Mouse (Mus musculus): ENCODE data around the gene Grik3. TPM values are rescaled to one million over a fixed set of nuclear protein-coding genes. Genes with fewer than 3 reads are reported as not detected.

The Grik3 gene
- total RNA-seq (2014; rRNA removed; ENCODE audit: low replicate concordance) (0.11 and 0.46 TPM in 2 replicates), polyA plus RNA-seq (2015; fragmentation: Nextera tagmentation; extraction: Ambion mirVana) (0.05 and 0.07 TPM in 2 replicates)

GRCm38 (mm10) chr4:125490661-125491504 is at the start of gene Grik3:
TSS of gene Grik3 (plus strand) at chr4:125490700.
- peak within 1 kb of the TSS; percentile 46 for H3K4me2 ChIP-seq (ENCODE audit: low read depth, low read length)
- peak within 1 kb of the TSS; percentile 28 for H3K4me3 ChIP-seq (ENCODE audit: low read depth, low read length)
- no peak for TF ChIP-seq CTCF (IDR thresholded peaks at IDR 0.05; ENCODE audit: low read depth)
- TF ChIP-seq EP300 (IDR thresholded peaks at IDR 0.05; ENCODE audit: low read depth), result no peak
- peaks cover 99% of the 10 kb centered on the region for H3K27me3 ChIP-seq (ENCODE audit: control insufficient read depth, insufficient read depth, low read length)
- no peaks in the 10 kb centered on the region for H3K36me3 ChIP-seq (replicated peaks; ENCODE audit: control insufficient read depth, insufficient read depth, low read length)
- no peak for DNase-seq (ENCODE audit: low spot score)
- no peaks in the 10 kb centered on the region for H3K9me3 ChIP-seq (replicated peaks; ENCODE audit: control insufficient read depth, low read length)
- no peak within 1 kb of the TSS for H3K27ac ChIP-seq (ENCODE audit: low read depth)
- under 1% methylated on average over 69 of the region's 77 CpGs for WGBS
- ATAC-seq (ENCODE audit: insufficient read depth, low read depth), result no peak
- H3K4me1 ChIP-seq (ENCODE audit: control insufficient read depth, insufficient read depth), result 0 out of 2 replicates have a peak, but pooled peaks cover 5% of the 10 kb centered on the region
- H3K9ac ChIP-seq (replicated peaks; ENCODE audit: low read depth, low read length), result no peak within 1 kb of the TSS

DNA sequence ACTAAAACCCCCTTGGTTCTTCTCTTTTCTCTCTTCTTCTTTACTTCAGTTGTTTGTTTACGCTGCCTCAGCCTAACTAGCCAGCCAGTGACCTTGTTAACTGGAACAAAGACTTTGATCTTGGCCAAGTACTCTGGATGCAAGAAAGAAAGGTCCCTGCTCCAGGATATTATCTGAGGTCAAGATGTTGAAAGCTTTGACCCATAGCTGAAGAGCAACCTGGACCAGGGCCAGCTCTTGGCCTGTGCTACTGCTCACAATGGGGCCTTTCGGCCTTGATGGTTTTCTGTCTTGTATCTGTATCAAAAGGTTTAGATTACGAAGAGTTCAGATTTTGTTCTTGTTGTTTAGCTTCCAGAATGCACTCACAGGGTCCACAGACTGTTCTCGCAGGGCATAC is 48.7 kb upstream of the Grik3 start:
- no peak overlapping the region for H3K4me2 ChIP-seq (ENCODE audit: low read depth, low read length)
- H3K27me3 ChIP-seq (ENCODE audit: control insufficient read depth, insufficient read depth, low read length), result no peaks in the 10 kb centered on the region
- no peak for TF ChIP-seq CTCF (IDR thresholded peaks at IDR 0.05; ENCODE audit: low read depth)
- TF ChIP-seq EP300 (IDR thresholded peaks at IDR 0.05; ENCODE audit: low read depth), result no peak
- no peak overlapping the region for H3K4me3 ChIP-seq (ENCODE audit: low read depth, low read length)
- H3K36me3 ChIP-seq (replicated peaks; ENCODE audit: control insufficient read depth, insufficient read depth, low read length), result no peaks in the 10 kb centered on the region
- H3K9me3 ChIP-seq (replicated peaks; ENCODE audit: control insufficient read depth, low read length), result no peaks in the 10 kb centered on the region
- H3K4me1 ChIP-seq (ENCODE audit: control insufficient read depth, insufficient read depth), result no peaks in the 10 kb centered on the region
- H3K9ac ChIP-seq (replicated peaks; ENCODE audit: low read depth, low read length), result no peak overlapping the region
- WGBS, result 61% methylated on average over 4 of the region's 4 CpGs
- no peak for ATAC-seq (ENCODE audit: insufficient read depth, low read depth)
- H3K27ac ChIP-seq (ENCODE audit: low read depth), result no peak overlapping the region
- no peak for DNase-seq (ENCODE audit: low spot score)

- DNase-seq (ENCODE audit: low spot score), result no peak
- Histone ChIP-seq H3K4me1 (ENCODE audit: control insufficient read depth, insufficient read depth) (no peaks in the 10 kb centered on the region), H3K4me2 (ENCODE audit: low read depth, low read length) (no peak overlapping the region), H3K4me3 (ENCODE audit: low read depth, low read length) (no peak overlapping the region), H3K27me3 (ENCODE audit: control insufficient read depth, insufficient read depth, low read length) (no peaks in the 10 kb centered on the region), H3K36me3 (replicated peaks; ENCODE audit: control insufficient read depth, insufficient read depth, low read length) (no peaks in the 10 kb centered on the region), H3K27ac (ENCODE audit: low read depth) (no peak overlapping the region), H3K9ac (replicated peaks; ENCODE audit: low read depth, low read length) (no peak overlapping the region), H3K9me3 (replicated peaks; ENCODE audit: control insufficient read depth, low read length) (no peaks in the 10 kb centered on the region)
- 75% methylated on average over 7 of the region's 7 CpGs for WGBS
- TF ChIP-seq EP300 (IDR thresholded peaks at IDR 0.05; ENCODE audit: low read depth) (no peak), CTCF (IDR thresholded peaks at IDR 0.05; ENCODE audit: low read depth) (no peak)
- no peak for ATAC-seq (ENCODE audit: insufficient read depth, low read depth)
Observed at GRCm38 (mm10) chr4:125444366-125444765, 46.1 kb upstream of the Grik3 start.

DNA sequence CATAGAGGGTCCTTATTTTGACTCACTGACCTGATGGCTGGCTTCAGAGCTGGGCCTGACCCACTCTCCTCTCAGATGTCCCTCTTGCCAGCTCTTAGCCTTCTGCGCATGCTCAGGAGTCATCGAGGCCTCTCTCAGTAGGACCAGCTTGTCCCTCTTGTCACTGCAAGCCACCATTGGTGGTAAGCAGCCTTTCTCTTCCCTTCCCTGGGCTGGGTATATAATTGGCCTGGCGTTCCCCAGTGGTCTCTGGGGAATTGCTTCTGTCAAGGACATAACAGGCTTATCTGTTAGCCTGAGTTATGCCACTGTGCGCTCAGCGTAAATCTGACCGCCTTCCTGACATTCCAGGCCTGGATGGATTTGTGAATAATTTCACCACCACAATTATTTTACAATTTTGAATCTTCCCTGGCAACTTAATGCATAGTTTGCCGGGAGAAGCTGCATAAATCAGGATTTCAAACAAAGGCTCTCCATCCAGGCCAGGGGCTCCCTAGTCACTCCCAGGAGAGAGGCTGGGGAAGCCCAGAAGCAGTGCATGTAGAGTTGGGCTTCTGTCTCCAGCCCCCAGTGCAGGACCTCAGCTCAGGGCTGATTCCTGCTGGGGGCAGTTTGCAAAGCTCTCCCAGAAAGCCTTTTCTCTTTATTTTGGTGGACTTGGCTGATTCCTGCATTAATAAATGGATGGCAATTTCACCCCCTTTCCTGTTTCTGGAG is 39.7 kb upstream of the Grik3 start:
- no peaks in the 10 kb centered on the region for H3K36me3 ChIP-seq (replicated peaks; ENCODE audit: control insufficient read depth, insufficient read depth, low read length)
- ATAC-seq (ENCODE audit: insufficient read depth, low read depth) (no peak), DNase-seq (ENCODE audit: low spot score) (no peak)
- 31% methylated on average over 7 of the region's 7 CpGs for WGBS
- H3K4me1 ChIP-seq (ENCODE audit: control insufficient read depth, insufficient read depth), result 0 out of 2 replicates have a peak, but pooled peaks cover 5% of the 10 kb centered on the region
- H3K9ac ChIP-seq (replicated peaks; ENCODE audit: low read depth, low read length), result no peak overlapping the region
- H3K27me3 ChIP-seq (ENCODE audit: control insufficient read depth, insufficient read depth, low read length), result no peaks in the 10 kb centered on the region
- no peak overlapping the region for H3K4me3 ChIP-seq (ENCODE audit: low read depth, low read length)
- TF ChIP-seq CTCF (IDR thresholded peaks at IDR 0.05; ENCODE audit: low read depth) (no peak), EP300 (IDR thresholded peaks at IDR 0.05; ENCODE audit: low read depth) (no peak)
- no peaks in the 10 kb centered on the region for H3K9me3 ChIP-seq (replicated peaks; ENCODE audit: control insufficient read depth, low read length)
- no peak overlapping the region for H3K4me2 ChIP-seq (ENCODE audit: low read depth, low read length)
- no peak overlapping the region for H3K27ac ChIP-seq (ENCODE audit: low read depth)

GRCm38 (mm10) chr4:125451821-125452220 is 38.7 kb upstream of the Grik3 start:
- 22% methylated on average over 6 of the region's 6 CpGs for WGBS
- no peaks in the 10 kb centered on the region for H3K27me3 ChIP-seq (ENCODE audit: control insufficient read depth, insufficient read depth, low read length)
- H3K9me3 ChIP-seq (replicated peaks; ENCODE audit: control insufficient read depth, low read length), result no peaks in the 10 kb centered on the region
- H3K4me3 ChIP-seq (ENCODE audit: low read depth, low read length), result no peak overlapping the region
- 0 out of 2 replicates have a peak, but pooled peaks cover 5% of the 10 kb centered on the region for H3K4me1 ChIP-seq (ENCODE audit: control insufficient read depth, insufficient read depth)
- H3K9ac ChIP-seq (replicated peaks; ENCODE audit: low read depth, low read length), result no peak overlapping the region
- no peak for TF ChIP-seq EP300 (IDR thresholded peaks at IDR 0.05; ENCODE audit: low read depth)
- DNase-seq (ENCODE audit: low spot score) (no peak), ATAC-seq (ENCODE audit: insufficient read depth, low read depth) (no peak)
- H3K36me3 ChIP-seq (replicated peaks; ENCODE audit: control insufficient read depth, insufficient read depth, low read length), result no peaks in the 10 kb centered on the region
- H3K4me2 ChIP-seq (ENCODE audit: low read depth, low read length), result no peak overlapping the region
- H3K27ac ChIP-seq (ENCODE audit: low read depth), result no peak overlapping the region
